Mouse (Mus musculus) forebrain, embryonic 16.5 days (tissue): ENCODE measurements around the gene Notch2. TPM values are rescaled to one million over a fixed set of nuclear protein-coding genes. Genes with fewer than 3 reads are reported as not detected.

Experiments
- ATAC-seq: fragments of 200-750 bp; cut with Nextera tagmentation; 2 replicates; pipeline ENCODE4 v1.8.0; 2017; ENCODE audit warnings: mild to moderate bottlenecking, moderate library complexity
- H3K27ac ChIP-seq: fragments of 300-500 bp; sonication (generic); 2 replicates; pipeline ENCODE4 v1.5.1; 2014; ENCODE audit warnings: low read length, control low read depth
- H3K27me3 ChIP-seq: fragments of 300-500 bp; sonication (generic); replicated peaks from 2 replicates; pipeline ENCODE4 v1.6.1; 2014; ENCODE audit warnings: low read length; ENCODE audit not compliant: control insufficient read depth, insufficient read depth
- H3K36me3 ChIP-seq: fragments of 300-500 bp; sonication (generic); 2 replicates; pipeline ENCODE4 v1.6.1; 2014; ENCODE audit not compliant: control insufficient read depth, insufficient read depth
- H3K4me1 ChIP-seq: fragments of 300-500 bp; sonication (generic); replicated peaks from 2 replicates; pipeline ENCODE4 v1.6.1; 2014; ENCODE audit warnings: low read length; ENCODE audit not compliant: control insufficient read depth, insufficient read depth
- H3K4me2 ChIP-seq: fragments of 300-500 bp; sonication (generic); 2 replicates; pipeline ENCODE4 v1.6.1; 2014; ENCODE audit warnings: mild to moderate bottlenecking, low read length, control low read depth
- H3K4me3 ChIP-seq: fragments of 300-500 bp; sonication (generic); replicated peaks from 2 replicates; pipeline ENCODE4 v1.5.1; 2014; ENCODE audit warnings: mild to moderate bottlenecking, low read length, control low read depth
- H3K9ac ChIP-seq: fragments of 300-500 bp; sonication (generic); replicated peaks from 2 replicates; pipeline ENCODE4 v1.6.1; 2014; ENCODE audit warnings: low read depth, low read length, control low read depth
- H3K9me3 ChIP-seq: fragments of 300-500 bp; sonication (generic); 2 replicates; pipeline ENCODE4 v1.6.1; 2016; ENCODE audit warnings: low read length; ENCODE audit not compliant: control insufficient read depth
- WGBS: fragments of 180-500 bp; shearing (Covaris S2); extraction: QIAGEN DNeasy Blood & Tissue Kit; methylation state at CpG from one replicate; pipeline ENCODE4 v1.1.7; 2014; 5-methylcytosine and 5-hydroxymethylcytosine counted together
- polyA plus RNA-seq: library from polyadenylated mRNA; unstranded; fragments of >200 nt; fragmentation: Nextera tagmentation; extraction: Ambion mirVana; gene quantifications from 2 replicates; pipeline ENCODE4 v1.2.1, GENCODE M21; 2015

Gene Notch2
- polyA plus RNA-seq, 1 experiment from 2014 or later: 14.6 TPM

DNA sequence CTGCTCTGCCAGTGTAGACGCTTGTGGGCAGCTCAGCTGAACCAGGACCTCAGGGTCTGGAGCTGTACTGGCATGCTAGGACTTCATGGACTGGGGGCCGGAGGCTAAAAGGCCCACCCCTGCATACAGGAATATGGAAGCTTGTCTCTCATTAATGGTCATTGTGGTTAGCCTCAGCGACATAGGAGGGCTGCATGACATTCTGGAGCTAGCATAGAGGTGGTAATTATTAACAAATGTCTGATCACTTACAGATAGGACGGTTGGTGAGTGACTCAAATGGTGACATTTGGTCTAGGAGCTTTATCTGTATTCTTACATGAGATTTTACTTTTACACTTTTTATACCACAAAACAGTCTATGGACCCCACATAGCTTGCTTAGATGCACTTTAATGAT lies 92.8 kb downstream of the Notch2 start:
- H3K4me1 ChIP-seq: peaks cover 26% of the 10 kb centered on the region
- 59% methylated on average over 4 of the region's 4 CpGs for WGBS
- H3K36me3 ChIP-seq: peaks cover 10% of the 10 kb centered on the region
- no peak overlapping the region for H3K4me2 ChIP-seq
- H3K27ac ChIP-seq: peak overlapping the region; percentile 65
- no peaks in the 10 kb centered on the region; the same call in 1 of the 2 replicates for H3K9me3 ChIP-seq
- no peak overlapping the region for H3K9ac ChIP-seq
- H3K4me3 ChIP-seq: no peak overlapping the region
- H3K27me3 ChIP-seq: no peaks in the 10 kb centered on the region
- no peak; the same call in 1 of the 2 replicates for ATAC-seq

DNA sequence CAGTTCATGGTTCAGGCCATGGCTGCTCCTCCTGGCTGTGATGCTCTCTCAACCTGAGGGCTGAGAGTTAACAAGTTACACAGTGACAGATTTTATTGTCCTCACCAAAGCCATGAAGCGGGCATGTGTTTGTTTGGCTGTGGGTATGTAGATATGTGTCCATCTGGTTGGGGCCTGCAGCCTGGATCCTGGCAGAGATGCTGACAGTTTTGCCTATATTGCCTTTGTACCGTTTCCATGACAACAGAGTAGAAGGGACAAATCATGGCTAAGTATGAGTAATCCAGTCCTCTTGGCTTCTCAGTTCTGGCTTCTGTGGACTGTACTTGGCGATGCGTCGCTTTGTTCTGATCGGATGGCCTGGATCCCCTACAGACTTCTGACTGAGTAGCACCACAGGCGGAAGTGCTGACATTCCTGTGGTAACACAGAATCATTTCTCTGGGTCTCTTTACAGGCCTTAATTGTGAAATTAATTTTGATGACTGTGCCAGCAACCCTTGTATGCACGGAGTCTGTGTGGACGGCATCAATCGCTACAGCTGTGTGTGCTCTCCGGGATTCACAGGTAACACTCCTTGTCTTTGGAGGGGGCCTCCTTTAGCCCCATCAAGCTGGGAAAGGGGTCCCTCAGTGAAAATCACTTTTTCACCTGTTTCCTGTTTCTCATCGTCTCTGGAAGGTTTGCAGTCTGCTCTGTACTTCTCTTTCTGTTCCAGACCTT lies 93.4 kb downstream of the Notch2 start:
- WGBS: 34% methylated on average over 12 of the region's 12 CpGs
- H3K36me3 ChIP-seq: peaks cover 10% of the 10 kb centered on the region
- H3K9ac ChIP-seq: no peak overlapping the region
- no peak overlapping the region for H3K4me3 ChIP-seq
- peaks cover 26% of the 10 kb centered on the region for H3K4me1 ChIP-seq
- H3K4me2 ChIP-seq: no peak overlapping the region
- H3K9me3 ChIP-seq: no peaks in the 10 kb centered on the region; the same call in 1 of the 2 replicates
- H3K27me3 ChIP-seq: no peaks in the 10 kb centered on the region
- peak overlapping the region; percentile 31 for H3K27ac ChIP-seq
- peak; percentile 84 for ATAC-seq

DNA sequence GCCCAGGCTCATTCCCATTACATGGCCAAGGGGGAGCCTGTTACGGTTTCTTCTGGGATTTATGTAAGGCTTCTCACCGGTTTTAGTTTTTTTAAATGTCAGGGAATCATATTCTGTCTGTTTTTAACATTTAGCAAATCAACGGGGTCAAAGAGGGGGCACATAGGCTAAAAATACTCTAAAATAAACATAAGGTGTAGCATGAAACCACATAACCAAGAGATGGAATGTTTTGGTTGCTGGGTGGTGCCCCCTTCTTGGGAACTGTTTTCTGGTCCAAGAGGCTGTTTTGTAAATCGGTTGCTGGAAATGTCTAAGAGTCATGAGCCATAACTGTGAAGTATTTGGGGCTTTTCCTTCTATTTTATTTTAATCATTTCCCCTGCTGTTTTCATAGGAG lies 95.1 kb downstream of the Notch2 start:
- H3K36me3 ChIP-seq: no peaks in the 10 kb centered on the region

DNA sequence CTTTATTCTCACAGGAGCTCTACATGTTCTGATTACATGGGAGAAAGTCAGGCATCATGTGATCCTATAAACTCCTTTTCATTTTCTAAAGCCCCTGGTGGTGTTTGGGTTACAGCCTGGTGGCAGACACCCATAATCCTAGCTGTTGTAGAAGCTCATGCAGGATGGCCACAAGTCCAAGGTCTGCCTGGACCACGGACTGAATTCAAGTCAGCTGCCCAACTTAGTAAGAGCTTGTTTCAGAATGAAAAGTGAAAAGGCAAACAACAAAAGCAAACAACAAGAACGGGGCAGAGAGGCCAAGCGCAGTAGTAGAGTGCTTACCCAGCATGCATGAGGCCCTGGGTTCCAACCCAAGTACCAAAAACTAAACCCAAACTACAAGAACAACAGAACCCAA lies 95.5 kb downstream of the Notch2 start:
- H3K4me2 ChIP-seq: no peak overlapping the region
- H3K27me3 ChIP-seq: no peaks in the 10 kb centered on the region
- ATAC-seq: no peak
- H3K36me3 ChIP-seq: no peaks in the 10 kb centered on the region
- no peaks in the 10 kb centered on the region for H3K9me3 ChIP-seq
- H3K27ac ChIP-seq: no peak overlapping the region
- WGBS: 88% methylated on average over 3 of the region's 3 CpGs
- no peak overlapping the region for H3K4me3 ChIP-seq
- H3K9ac ChIP-seq: no peak overlapping the region
- peaks cover 26% of the 10 kb centered on the region for H3K4me1 ChIP-seq

More for the DNA sequence above, 95.1 kb downstream of the Notch2 start:
- Histone ChIP-seq H3K4me1 (peaks cover 26% of the 10 kb centered on the region), H3K4me3 (no peak overlapping the region), H3K9me3 (no peaks in the 10 kb centered on the region), H3K27ac (no peak overlapping the region), H3K4me2 (no peak overlapping the region), H3K9ac (no peak overlapping the region), H3K27me3 (no peaks in the 10 kb centered on the region)
- 88% methylated on average over 4 of the region's 4 CpGs for WGBS
- ATAC-seq: no peak

DNA sequence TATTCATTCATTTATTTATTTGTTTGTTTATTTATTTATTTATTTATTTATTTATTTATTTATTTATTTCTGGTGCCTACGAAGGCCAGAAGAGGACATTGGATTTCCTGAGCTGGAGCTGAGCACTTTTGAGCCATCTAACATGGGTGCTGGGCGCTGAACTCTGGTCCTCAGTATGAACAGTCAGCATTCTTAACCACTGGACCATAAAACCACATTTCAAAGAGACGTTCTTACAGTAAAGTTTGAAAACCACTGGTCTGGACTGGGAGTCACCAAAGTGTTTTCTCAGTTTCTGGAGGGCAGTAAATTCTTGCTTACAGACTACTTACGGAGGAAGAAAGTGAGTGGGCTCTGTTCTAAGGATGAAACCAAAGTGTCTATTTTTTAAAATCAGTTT lies 97.3 kb downstream of the Notch2 start:
- H3K36me3 ChIP-seq: no peaks in the 10 kb centered on the region
- H3K4me1 ChIP-seq: peaks cover 18% of the 10 kb centered on the region
- ATAC-seq: no peak
- H3K4me2 ChIP-seq: no peak overlapping the region
- WGBS: 83% methylated on average over 4 of the region's 4 CpGs
- H3K27me3 ChIP-seq: no peaks in the 10 kb centered on the region
- no peaks in the 10 kb centered on the region for H3K9me3 ChIP-seq
- H3K27ac ChIP-seq: no peak overlapping the region
- no peak overlapping the region for H3K4me3 ChIP-seq
- H3K9ac ChIP-seq: no peak overlapping the region

DNA sequence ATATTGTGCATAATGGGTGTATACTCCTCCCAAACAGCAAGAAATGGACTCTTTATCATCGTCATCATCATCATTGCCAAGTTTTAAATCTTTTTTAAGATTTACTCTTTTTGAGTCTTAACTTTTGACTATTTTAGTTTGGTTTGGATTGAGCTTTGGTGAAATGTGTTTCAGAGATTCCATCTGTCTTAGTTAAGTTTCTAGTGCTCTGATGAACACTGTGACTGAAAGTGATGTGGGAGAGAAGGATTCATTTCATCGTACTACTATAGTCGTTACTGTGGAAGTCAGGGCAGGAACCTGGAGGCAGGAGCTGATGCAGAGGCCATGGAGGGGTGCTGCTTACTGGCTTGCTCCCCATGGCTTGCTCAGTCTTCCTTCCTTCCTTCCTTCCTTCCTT lies 104.9 kb downstream of the Notch2 start:
- no peak for ATAC-seq
- WGBS: 87% methylated on average over 3 of the region's 3 CpGs
- H3K4me3 ChIP-seq: no peak overlapping the region

DNA sequence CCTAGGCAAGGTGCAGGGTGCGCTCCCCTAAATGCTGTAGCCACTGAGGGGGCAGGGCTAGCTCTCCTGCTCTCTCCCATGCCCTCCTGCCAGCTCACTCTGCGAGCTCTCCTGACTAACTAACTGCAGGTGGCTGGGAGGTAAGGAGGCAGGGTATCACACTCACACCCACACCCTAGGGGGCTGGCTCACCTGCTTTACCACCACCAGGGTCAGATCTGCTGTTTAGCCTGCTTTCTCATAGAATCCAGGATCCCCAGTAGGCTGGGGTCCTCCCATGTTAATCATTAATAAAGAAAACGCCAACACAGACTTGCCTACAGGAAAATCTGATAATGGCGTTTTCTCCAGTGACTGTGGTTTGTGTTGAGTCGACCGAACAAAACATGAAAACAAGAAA lies 106.0 kb downstream of the Notch2 start:
- no peak for ATAC-seq
- no peak overlapping the region for H3K9ac ChIP-seq
- H3K4me2 ChIP-seq: no peak overlapping the region
- H3K36me3 ChIP-seq: peaks cover 6% of the 10 kb centered on the region; the same call in 1 of the 2 replicates
- no peaks in the 10 kb centered on the region for H3K9me3 ChIP-seq
- H3K27me3 ChIP-seq: no peaks in the 10 kb centered on the region
- H3K4me3 ChIP-seq: no peak overlapping the region
- H3K4me1 ChIP-seq: no peaks in the 10 kb centered on the region
- WGBS: 91% methylated on average over 6 of the region's 6 CpGs
- no peak overlapping the region for H3K27ac ChIP-seq

More for the DNA sequence above, 104.9 kb downstream of the Notch2 start:
- Histone ChIP-seq H3K36me3 (peaks cover 4% of the 10 kb centered on the region; the same call in 1 of the 2 replicates), H3K27me3 (no peaks in the 10 kb centered on the region), H3K4me1 (no peaks in the 10 kb centered on the region), H3K27ac (no peak overlapping the region), H3K9ac (no peak overlapping the region), H3K4me2 (no peak overlapping the region), H3K9me3 (no peaks in the 10 kb centered on the region)

DNA sequence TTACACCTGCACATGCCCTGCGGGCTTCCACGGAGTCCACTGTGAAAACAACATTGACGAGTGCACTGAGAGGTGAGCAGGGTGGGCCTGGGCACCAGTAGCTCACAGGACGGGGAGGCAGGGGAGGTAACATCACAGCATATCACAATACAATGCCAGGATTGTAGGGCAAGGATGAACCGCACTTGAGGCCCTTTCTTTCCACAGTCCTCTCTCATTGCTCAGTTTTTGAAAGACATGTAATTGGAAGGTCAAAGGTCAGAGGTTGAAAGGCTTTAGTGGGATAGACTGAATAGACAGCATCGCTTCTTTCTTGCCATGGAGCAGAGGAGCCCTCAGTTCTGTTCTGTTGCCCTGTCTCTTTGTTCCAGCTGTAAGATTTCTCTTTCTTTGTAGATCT lies 107.6 kb downstream of the Notch2 start:
- no peak for ATAC-seq
- H3K9ac ChIP-seq: no peak overlapping the region
- no peaks in the 10 kb centered on the region for H3K9me3 ChIP-seq
- peaks cover 6% of the 10 kb centered on the region; the same call in 1 of the 2 replicates for H3K36me3 ChIP-seq
- H3K27ac ChIP-seq: no peak overlapping the region
- 50% methylated on average over 6 of the region's 6 CpGs for WGBS
- no peaks in the 10 kb centered on the region for H3K4me1 ChIP-seq
- H3K27me3 ChIP-seq: no peaks in the 10 kb centered on the region
- H3K4me2 ChIP-seq: no peak overlapping the region
- no peak overlapping the region for H3K4me3 ChIP-seq

DNA sequence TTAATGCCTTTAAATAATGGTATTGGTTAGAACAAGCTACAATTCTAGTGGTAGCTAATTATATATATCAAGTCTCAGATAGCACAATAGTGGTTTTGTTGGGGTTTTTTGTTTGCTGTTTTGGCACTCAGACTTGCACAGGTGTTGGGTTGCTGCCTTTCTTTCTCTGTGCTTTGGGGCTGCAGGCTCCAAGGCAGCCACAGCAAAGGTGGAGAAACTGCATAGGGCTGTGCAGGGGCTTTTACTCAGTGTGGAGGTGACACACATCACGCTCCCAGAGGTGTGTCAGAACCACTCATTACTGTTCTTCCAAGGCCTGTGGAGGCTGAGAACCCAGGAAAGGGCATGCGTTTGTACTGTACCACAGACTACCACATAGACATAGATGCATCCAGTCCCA lies 114.4 kb downstream of the Notch2 start:
- H3K27me3 ChIP-seq: no peaks in the 10 kb centered on the region
- no peak overlapping the region for H3K4me3 ChIP-seq
- no peak overlapping the region for H3K27ac ChIP-seq
- H3K36me3 ChIP-seq: 0 out of 2 replicates have a peak, but pooled peaks cover 2% of the 10 kb centered on the region
- H3K9ac ChIP-seq: no peak overlapping the region
- no peak overlapping the region for H3K4me2 ChIP-seq
- WGBS: 88% methylated on average over 2 of the region's 2 CpGs
- H3K9me3 ChIP-seq: no peaks in the 10 kb centered on the region
- ATAC-seq: no peak
- no peaks in the 10 kb centered on the region for H3K4me1 ChIP-seq
